Mouse (Mus musculus): ENCODE measurements around the gene Vamp4.

- TF ChIP-seq POLR2A (IDR thresholded peaks at IDR 0.05; ENCODE audit: insufficient read length, low read depth) (no peak), MYOG (IDR thresholded peaks at IDR 0.05; ENCODE audit: control insufficient read depth in 1 of 3, insufficient read depth in 1 of 3, insufficient read length in 2 of 3, low read depth in 2 of 3) (no peak), TCF12 (IDR thresholded peaks at IDR 0.05; ENCODE audit: insufficient read depth, poor library complexity, severe bottlenecking) (no peak), E2F4 (IDR thresholded peaks at IDR 0.05; ENCODE audit: insufficient read depth) (no peak)
Observed at GRCm38 (mm10) chr1:162589443-162589842, 19.1 kb downstream of the Vamp4 start.
